Mouse (Mus musculus) thymus, postnatal 25 days (tissue): Measurements from ENCODE around the gene Zfp606.

Source experiments
- DNase-seq: peaks from one replicate; pipeline ENCODE4 v3.0.0; 2022

Gene Zfp606

GRCm38 (mm10) chr7:12478158-12479008, at the start of gene Zfp606:
Gene Zfp606, plus strand, starts transcription at chr7:12478293.
- peak; percentile 78 for DNase-seq

- no peak for DNase-seq
Observed at GRCm38 (mm10) chr7:12479009-12479346, 885 bp downstream of the Zfp606 start.

DNA sequence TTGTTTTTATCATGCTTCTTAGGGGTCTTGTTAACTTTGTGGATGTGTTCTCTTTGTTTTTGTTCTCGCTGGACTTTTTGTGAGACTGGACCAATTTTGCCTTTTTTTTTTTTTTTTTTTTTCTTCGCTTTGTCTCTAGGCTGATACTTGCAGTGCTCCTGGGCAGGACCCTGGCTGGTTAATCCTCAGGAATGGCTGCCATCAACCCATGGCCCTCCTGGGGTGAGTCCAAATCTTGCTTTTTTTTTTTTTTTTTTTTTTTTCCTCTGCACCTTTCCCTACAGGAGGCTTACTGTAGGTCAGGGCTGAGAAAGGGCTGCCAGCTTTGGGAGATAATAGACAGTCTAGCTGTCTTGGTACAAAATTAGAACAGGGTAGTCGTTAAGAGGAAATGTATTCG, 1.4 kb downstream of the Zfp606 start:
- DNase-seq, result no peak

DNA sequence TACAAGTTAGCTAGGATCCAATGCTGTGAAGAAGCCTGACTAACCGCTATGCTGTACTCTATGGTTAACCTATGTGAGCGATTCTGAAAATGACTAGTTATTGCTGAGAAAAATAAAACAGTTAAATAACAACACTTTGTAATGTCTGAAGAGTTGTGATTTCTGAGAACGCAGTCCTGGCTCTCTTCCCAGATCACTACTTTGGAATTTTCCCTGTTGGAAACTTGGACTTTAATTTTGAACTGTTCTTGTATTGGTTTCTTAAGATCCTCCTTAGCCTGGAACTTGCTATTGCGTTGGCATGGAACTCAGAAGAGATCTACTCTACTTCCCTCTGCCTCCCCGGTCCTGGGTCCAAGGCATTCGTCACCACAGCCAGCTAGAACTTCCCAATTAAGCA, 5.7 kb downstream of the Zfp606 start:
- DNase-seq, result no peak

DNA sequence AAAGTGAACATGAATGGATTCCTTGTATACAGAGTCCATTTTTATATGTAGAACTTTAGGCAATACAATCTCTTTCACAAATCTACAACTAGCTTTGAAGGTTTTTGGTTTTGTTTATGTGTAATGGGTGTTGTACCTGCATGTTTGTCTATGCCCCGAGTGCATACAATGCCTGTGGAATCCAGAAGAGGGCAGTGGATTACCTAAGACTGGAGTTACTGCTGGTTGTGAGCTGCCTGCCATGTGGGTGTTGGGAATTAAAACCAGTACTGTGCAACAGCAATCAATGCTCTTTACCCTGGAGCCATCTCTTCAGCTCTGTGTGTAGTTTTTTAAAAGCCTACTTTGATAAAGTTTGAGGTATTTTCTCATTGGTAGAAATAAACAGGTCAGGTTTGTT, 7.9 kb downstream of the Zfp606 start:
- no peak for DNase-seq

- no peak for DNase-seq
Observed at GRCm38 (mm10) chr7:12486691-12487090, 8.6 kb downstream of the Zfp606 start.

DNA sequence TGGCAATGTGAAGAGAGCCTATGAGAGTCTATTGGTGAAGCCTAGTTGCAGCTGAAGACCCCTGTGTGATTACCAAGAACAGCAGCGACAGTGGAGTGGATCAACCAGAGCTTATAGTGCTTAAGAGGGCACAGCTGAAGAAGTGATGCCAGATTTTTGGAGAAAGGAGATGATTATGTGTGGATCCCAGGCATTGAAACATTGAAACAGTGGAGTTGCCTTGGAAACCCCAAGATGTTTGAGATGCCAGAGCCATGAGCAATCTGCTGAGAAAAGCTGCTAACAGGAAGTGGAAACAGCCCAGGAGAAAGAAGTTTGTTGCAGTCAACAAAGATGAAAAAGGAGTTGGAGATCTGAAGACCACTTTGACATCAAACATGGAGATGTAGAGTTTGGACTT, 32.8 kb downstream of the Zfp606 start:
- DNase-seq, result no peak

DNA sequence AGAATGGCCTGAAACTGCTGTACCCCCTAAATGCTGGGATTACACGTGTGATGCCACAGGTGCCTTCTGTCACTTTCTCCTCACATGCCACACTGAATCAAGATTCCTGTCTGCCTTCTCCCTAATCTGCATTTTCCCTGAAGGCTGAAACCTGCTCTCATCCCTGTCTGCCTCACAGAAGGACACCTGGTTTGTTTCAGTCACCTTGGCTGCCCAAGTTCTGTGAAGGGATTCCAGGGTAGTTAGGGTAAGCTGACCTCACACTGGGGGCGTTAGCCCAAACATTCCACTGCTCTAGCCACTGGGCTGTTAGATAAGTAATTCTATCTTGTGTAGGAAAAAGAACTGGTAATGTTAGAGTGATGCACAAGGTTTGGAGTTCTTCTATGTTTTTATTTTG, 34.1 kb downstream of the Zfp606 start, which contains the start of gene 2900092C05Rik:
Gene 2900092C05Rik, plus strand, starts transcription at position 301 of the 400 bp plus-strand sequence.
- no peak for DNase-seq
